Mouse (Mus musculus): ENCODE results near the gene Ncoa6. TPM values are rescaled to one million over a fixed set of nuclear protein-coding genes. Genes with fewer than 3 reads are reported as not detected.

The Ncoa6 gene
- total RNA-seq, 2 experiments from 2014 or later, result 38.2 to 39.7 TPM

- no peak for DNase-seq (ENCODE audit: low spot score in 2 of 2)
These were observed 30.8 kb downstream of the Ncoa6 start for GRCm38 (mm10) chr2:155442916-155443315.

DNA sequence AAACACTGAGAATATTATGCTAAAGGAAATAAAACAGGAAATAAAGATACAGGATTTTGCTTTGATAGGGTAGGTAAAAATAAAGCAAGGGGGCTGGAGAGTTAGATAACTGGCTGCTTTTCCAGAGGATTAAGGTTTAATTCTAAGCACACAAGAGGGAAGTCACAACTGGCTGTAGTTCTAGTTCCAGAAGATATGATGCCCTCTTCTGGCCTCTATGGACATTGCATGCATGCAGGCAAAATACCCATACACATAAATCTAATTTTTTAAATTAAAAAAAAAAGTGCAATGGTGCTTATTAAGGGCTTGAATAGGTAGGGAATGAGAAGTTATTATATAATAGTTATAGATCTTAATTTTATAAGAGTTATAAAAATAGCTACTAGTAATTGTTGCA, 37.2 kb downstream of the Ncoa6 start:
- no peak for DNase-seq (ENCODE audit: low spot score in 2 of 2)

GRCm38 (mm10) chr2:155420911-155421310, 52.8 kb downstream of the Ncoa6 start:
- DNase-seq (ENCODE audit: low spot score in 2 of 2), result no peak

- DNase-seq (ENCODE audit: low spot score in 2 of 2), result no peak
These were observed 69.1 kb downstream of the Ncoa6 start for GRCm38 (mm10) chr2:155404635-155405034.

- no peak for DNase-seq (ENCODE audit: low spot score in 2 of 2)
These were observed 71.8 kb downstream of the Ncoa6 start for GRCm38 (mm10) chr2:155401926-155402325.

GRCm38 (mm10) chr2:155400276-155400675, 73.4 kb downstream of the Ncoa6 start:
- no peak for DNase-seq (ENCODE audit: low spot score in 2 of 2)

- DNase-seq (ENCODE audit: low spot score in 2 of 2), result no peak
These were observed 79.1 kb downstream of the Ncoa6 start for GRCm38 (mm10) chr2:155394586-155394985.

GRCm38 (mm10) chr2:155388573-155388972, 85.1 kb downstream of the Ncoa6 start:
- DNase-seq (ENCODE audit: low spot score in 2 of 2), result no peak

- DNase-seq (ENCODE audit: low spot score in 2 of 2), result no peak
These were observed 86.6 kb downstream of the Ncoa6 start for GRCm38 (mm10) chr2:155387052-155387451.

DNA sequence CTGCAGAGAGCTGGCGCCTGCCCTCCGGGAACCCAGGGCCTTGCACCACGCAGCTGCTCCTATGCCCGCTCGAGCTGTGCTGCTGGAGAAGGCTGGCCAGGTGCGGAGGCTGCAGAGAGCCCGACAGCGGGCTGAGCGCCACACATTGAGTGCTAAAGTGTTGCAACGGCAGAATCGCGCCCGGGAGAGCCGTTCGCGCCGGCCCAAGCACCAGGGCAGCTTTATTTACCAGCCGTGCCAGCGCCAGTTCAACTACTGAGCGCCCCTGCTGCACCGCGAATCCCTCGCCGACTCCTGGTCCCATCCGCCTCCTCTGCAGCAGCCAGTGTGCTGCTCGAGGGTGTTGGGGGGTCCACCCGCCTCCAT, 87.2 kb downstream of the Ncoa6 start:
- no peak for DNase-seq (ENCODE audit: low spot score in 2 of 2)

- no peak for DNase-seq (ENCODE audit: low spot score in 2 of 2)
These were observed 87.8 kb downstream of the Ncoa6 start for GRCm38 (mm10) chr2:155385731-155386533.

- DNase-seq (ENCODE audit: low spot score in 2 of 2), result peak; percentile 55 to 77
These were observed 88.6 kb downstream of the Ncoa6 start for GRCm38 (mm10) chr2:155385090-155385489.

DNA sequence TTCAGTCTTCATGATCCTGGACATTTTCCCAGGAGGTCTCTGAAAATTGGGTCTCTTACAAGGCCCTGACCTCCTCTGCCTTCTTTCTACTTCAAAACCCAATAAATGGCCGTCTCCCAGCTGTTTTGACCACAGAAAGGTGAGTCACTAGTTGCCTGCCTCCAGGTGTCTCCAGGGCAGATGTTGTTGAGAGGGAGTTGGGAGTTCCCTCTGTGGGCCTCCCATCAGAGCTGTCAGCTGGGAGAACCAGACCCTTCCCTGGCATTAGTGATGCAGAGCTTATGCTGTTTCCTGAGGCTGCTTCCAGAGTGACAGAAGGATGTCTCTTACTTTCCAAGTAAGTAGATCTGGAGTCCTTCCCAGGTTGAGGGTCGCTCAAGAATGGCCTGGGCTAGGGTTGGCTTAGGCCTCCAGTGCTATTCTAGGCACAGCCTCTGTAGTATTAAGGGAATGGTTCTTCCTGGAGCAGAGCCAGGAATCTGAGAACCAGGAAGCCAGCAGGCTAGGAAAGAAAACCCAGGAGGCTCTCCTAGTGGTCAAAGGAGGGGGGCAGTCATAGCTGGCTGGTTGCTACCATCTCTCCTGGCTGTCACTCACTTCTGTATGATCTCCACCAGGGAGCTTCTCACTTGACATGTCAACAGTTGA, 90.8 kb downstream of the Ncoa6 start:
- peak in 1 of 2 experiments; percentile 50 for DNase-seq (ENCODE audit: low spot score in 2 of 2)

- no peak for DNase-seq (ENCODE audit: low spot score in 2 of 2)
These were observed 91.4 kb downstream of the Ncoa6 start for GRCm38 (mm10) chr2:155382332-155382700.

DNA sequence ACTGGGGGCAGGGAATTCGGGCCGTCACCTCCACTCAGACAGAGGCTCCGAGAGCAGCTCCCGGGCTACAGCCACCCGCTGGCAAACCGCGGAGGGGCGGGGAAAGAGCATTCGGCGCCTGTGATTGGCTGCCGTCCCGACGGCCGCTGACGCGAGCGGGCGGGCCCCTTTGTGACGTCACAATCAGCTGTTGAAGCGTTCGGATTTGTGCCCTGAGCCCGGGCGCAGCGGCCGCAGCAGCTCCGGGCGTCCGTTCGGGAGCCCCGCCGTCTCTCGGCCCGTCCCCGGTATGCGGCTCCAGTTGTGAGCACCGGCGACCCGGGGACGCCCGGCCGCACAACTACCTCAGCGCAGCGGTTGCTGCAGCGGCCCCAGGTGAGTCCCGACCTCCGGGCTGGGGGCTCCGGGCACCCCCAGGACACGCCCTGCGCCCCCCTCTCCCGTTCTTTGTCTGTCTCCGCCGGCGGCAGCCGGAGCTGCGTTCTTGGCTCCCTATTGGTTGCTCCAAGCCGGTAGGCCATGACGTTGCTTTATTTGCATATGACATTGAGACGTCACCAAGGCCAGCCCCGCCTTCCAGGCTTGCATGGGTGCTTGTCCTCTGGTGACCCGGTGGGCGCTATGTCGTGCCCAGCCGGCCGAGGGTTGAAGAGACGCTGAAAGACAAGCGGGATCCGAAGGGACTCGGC, 91.9 kb downstream of the Ncoa6 start:
- DNase-seq (ENCODE audit: low spot score in 2 of 2), result peak; percentile 97 to 98

- DNase-seq (ENCODE audit: low spot score in 2 of 2), result no peak
These were observed 92.6 kb downstream of the Ncoa6 start for GRCm38 (mm10) chr2:155381060-155381437.

- no peak for DNase-seq (ENCODE audit: low spot score in 2 of 2)
These were observed 93.2 kb downstream of the Ncoa6 start, which contains the start of gene Trp53inp2 for GRCm38 (mm10) chr2:155380261-155381059. Gene Trp53inp2, plus strand, starts transcription at chr2:155381059.

DNA sequence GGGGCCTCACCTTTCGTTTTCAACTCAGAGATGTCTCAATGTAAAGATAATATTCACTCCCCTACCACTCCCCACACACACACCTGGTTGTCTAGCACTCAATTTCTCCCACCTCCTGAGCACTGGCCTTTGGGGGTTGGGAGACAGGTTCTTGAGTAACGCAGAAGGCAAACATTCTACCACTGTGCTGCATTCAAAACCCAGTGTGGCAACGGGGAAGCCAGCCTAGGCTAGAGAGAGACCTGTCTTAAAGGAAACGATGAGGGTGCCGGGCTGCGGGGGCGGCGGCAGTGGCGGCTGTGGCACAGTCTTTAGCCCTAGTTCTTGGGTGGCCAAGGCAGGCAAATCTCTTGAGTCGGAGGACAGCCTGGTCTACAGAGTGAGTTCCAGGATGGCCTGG, 97.5 kb downstream of the Ncoa6 start:
- no peak for DNase-seq (ENCODE audit: low spot score in 2 of 2)

DNA sequence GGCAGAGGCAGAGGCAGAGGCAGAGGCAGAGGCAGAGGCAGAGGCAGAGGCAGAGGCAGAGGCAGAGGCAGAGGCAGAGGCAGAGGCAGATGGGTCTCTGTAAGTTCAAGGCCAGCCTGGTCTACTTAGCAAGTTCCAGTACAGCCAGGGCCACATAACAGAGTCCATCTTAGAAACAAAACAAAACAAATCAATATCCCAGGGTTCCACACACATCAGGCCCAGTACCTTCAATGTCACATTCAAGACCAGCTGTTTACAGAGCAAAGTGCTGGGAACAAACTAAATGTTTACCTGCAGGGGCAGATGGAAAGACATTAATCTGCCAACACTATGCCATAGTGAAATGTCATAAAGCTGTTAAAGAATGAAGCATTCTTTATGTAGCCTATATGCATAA, 99.2 kb downstream of the Ncoa6 start:
- DNase-seq (ENCODE audit: low spot score in 2 of 2), result no peak

DNA sequence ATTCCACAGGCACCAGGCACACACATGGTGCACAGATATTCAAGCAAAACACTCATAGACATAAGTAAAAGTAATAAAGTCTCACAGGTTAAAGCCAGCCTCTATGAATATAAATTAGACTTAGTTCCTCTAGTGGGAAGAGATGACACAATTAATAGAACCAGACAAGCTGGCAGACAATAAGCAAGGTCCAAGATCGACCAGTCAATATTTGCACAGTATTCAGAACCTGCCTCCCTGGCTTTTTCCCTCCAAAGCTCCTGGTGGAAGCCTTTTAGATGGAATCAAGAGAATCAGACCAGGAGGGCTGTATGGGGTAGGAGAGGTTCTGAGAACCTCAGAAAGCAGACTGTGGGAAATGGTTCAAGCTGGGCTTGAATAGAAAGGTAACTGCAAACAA, 99.8 kb downstream of the Ncoa6 start:
- DNase-seq (ENCODE audit: low spot score in 2 of 2), result no peak

DNA sequence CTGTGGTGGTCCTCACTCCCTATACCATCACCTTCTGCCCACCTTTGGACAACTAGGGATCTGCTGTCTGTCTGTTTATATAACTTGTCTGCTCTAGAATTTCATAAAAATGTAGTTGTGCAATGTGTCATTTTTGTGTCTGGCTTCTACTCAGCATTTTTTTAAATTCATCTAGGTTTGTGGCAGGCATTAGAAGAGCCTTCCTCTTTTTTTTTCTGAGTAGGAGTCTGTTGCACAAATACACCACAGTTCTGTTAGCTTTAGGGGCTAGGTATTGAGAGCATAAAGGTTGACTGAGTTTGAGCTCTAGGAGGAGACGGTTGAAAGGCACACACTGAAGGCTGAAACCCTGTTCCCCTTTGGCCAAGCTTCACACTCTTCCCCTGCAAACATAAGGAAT, 100.4 kb downstream of the Ncoa6 start:
- no peak for DNase-seq (ENCODE audit: low spot score in 2 of 2)

Measured in gastrocnemius, postnatal 4 days (tissue).